Mouse (Mus musculus) CH12.LX (cell line): ENCODE data around the gene Prom2. TPM values are rescaled to one million over a fixed set of nuclear protein-coding genes. Genes with fewer than 3 reads are reported as not detected.

Source experiments
- DNase-seq: peaks from one replicate; pipeline ENCODE4 v3.0.0-alpha.2; 2013; ENCODE audit errors: extremely low read depth
- H3K27ac ChIP-seq: 2 replicates; pipeline ENCODE4 v1.5.1; 2012; ENCODE audit warnings: low read depth, mild to moderate bottlenecking, control low read depth, moderate library complexity; ENCODE audit not compliant: insufficient read depth
- H3K27me3 ChIP-seq: replicated peaks from 2 replicates; pipeline ENCODE3; 2012; ENCODE audit warnings: inconsistent platforms
- H3K36me3 ChIP-seq, 2 experiments: replicated peaks in 1 of 2; 2 replicates each; pipeline versions ENCODE3 to v1.6.1; 2012; ENCODE audit warnings: inconsistent platforms in 1 of 2, low read length in 1 of 2, mild to moderate bottlenecking in 1 of 2, mixed read lengths in 1 of 2, moderate library complexity in 1 of 2; ENCODE audit not compliant: control insufficient read depth in 1 of 2, insufficient read depth in 1 of 2
- H3K4me1 ChIP-seq, 2 experiments: 2 replicates each; pipeline ENCODE4 v1.6.1; 2012; ENCODE audit warnings: inconsistent platforms in 1 of 2, moderate library complexity in 1 of 2; ENCODE audit not compliant: insufficient read depth in 2 of 2, control insufficient read depth in 1 of 2
- H3K4me2 ChIP-seq: 2 replicates; pipeline ENCODE4 v1.6.1; 2012; ENCODE audit warnings: low read depth, mild to moderate bottlenecking, control low read depth; ENCODE audit not compliant: poor library complexity, insufficient read depth, severe bottlenecking
- H3K4me3 ChIP-seq, 3 experiments: fragments of 150-350 bp in 1 of 3; sonication (generic) in 1 of 3; replicated peaks in 1 of 3; 2 replicates each; pipeline versions ENCODE3 to v1.5.1; 2011 to 2012; ENCODE audit warnings: low read depth in 2 of 3, low read length in 2 of 3, mild to moderate bottlenecking in 2 of 3, moderate library complexity in 2 of 3, control low read depth in 1 of 3, improper control_type of control experiment in 1 of 3, inconsistent platforms in 1 of 3, mixed read lengths in 1 of 3; ENCODE audit not compliant: poor library complexity in 1 of 3
- H3K79me2 ChIP-seq: replicated peaks from 2 replicates; pipeline ENCODE4 v1.6.1; 2012; ENCODE audit warnings: mild to moderate bottlenecking, moderate library complexity; ENCODE audit not compliant: control insufficient read depth, poor library complexity, insufficient read depth, severe bottlenecking; ENCODE audit errors: extremely low read depth
- H3K9ac ChIP-seq: 2 replicates; pipeline ENCODE4 v1.6.1; 2012; ENCODE audit warnings: low read depth, mild to moderate bottlenecking, control low read depth, moderate library complexity; ENCODE audit not compliant: insufficient read depth
- H3K9me3 ChIP-seq: replicated peaks from 2 replicates; pipeline ENCODE3; 2012; ENCODE audit warnings: low read length, inconsistent platforms, mixed read lengths
- BHLHE40 ChIP-seq: IDR thresholded peaks from 2 replicates; pipeline ENCODE4 v1.6.1; 2011; ENCODE audit warnings: mild to moderate bottlenecking, low read depth, low read length, improper control_type of control experiment
- ELF1 ChIP-seq: IDR thresholded peaks from 2 replicates; pipeline ENCODE4 v1.6.1; 2014; ENCODE audit warnings: low read depth, mild to moderate bottlenecking, inconsistent platforms, low read length, improper control_type of control experiment
- ETS1 ChIP-seq: conservative IDR thresholded peaks from 2 replicates; pipeline ENCODE4 v1.6.1; 2012; ENCODE audit warnings: low read depth, mild to moderate bottlenecking, inconsistent platforms, low read length, improper control_type of control experiment, moderate library complexity
- HCFC1 ChIP-seq: IDR thresholded peaks from 2 replicates; pipeline ENCODE4 v1.6.1; 2012; ENCODE audit warnings: low read depth, mild to moderate bottlenecking, inconsistent platforms, low read length, improper control_type of control experiment
- MEF2A ChIP-seq: IDR thresholded peaks from 2 replicates; pipeline ENCODE4 v1.6.1; 2014; ENCODE audit warnings: low read depth, mild to moderate bottlenecking, inconsistent platforms, low read length, improper control_type of control experiment, borderline replicate concordance
- MYC ChIP-seq: IDR thresholded peaks from 2 replicates; pipeline ENCODE4 v1.6.1; 2011; ENCODE audit warnings: low read depth, mild to moderate bottlenecking, improper control_type of control experiment, low read length
- NELFE ChIP-seq: IDR thresholded peaks from 2 replicates; pipeline ENCODE4 v1.6.1; 2011; ENCODE audit warnings: low read depth, low read length, improper control_type of control experiment
- PAX5 ChIP-seq: IDR thresholded peaks from 2 replicates; pipeline ENCODE4 v1.6.1; 2012; ENCODE audit warnings: low read length, inconsistent platforms, mixed read lengths
- POLR2AphosphoS2 ChIP-seq: IDR thresholded peaks from 2 replicates; pipeline ENCODE4 v1.6.1; 2011; ENCODE audit warnings: low read depth, low read length, improper control_type of control experiment
- RAD21 ChIP-seq: IDR thresholded peaks from 2 replicates; pipeline ENCODE4 v1.6.1; 2011; ENCODE audit warnings: low read depth, mild to moderate bottlenecking, low read length, improper control_type of control experiment, moderate library complexity
- RCOR1 ChIP-seq: conservative IDR thresholded peaks from 2 replicates; pipeline ENCODE4 v1.6.1; 2012; ENCODE audit warnings: low read depth, mild to moderate bottlenecking, inconsistent platforms, low read length, improper control_type of control experiment
- TBP ChIP-seq: conservative IDR thresholded peaks from 2 replicates; pipeline ENCODE4 v1.6.1; 2011; ENCODE audit warnings: low read depth, low read length, improper control_type of control experiment
- ZC3H11A ChIP-seq: IDR thresholded peaks from 2 replicates; pipeline ENCODE4 v1.6.1; 2012; ENCODE audit warnings: low read depth, mild to moderate bottlenecking, inconsistent platforms, low read length, improper control_type of control experiment
- ZMIZ1 ChIP-seq: IDR thresholded peaks from 2 replicates; pipeline ENCODE4 v1.6.1; 2012; ENCODE audit warnings: low read depth, mild to moderate bottlenecking, inconsistent platforms, low read length, improper control_type of control experiment
- dilution Hi-C: fragments of 300-500 bp; cut with MboI; formaldehyde crosslinking; loops from 2 replicates; pipeline ENCODE4 v1.14.3; 2020; ENCODE audit warnings: low sequenced_read_pairs; ENCODE audit not compliant: extremely low pct_unique_long_range_greater_than_20kb, extremely low pct_ligation_motif_present
- in situ Hi-C: fragments of 300-500 bp; cut with MboI; formaldehyde crosslinking; loops from 3 replicates; pipeline ENCODE4 v1.14.3; 2019; ENCODE audit warnings: low sequenced_read_pairs, low pct_ligation_motif_present, low pct_unique_long_range_greater_than_20kb, mixed read lengths
- polyA plus RNA-seq: library from polyadenylated mRNA; unstranded; fragments of >175 nt; gene quantifications from 2 replicates; pipeline ENCODE4 v1.2.1, GENCODE M21; 2012; ENCODE audit warnings: low read depth; ENCODE audit not compliant: insufficient read length
- total RNA-seq, 2 experiments: library from RNA; depleted of rRNA; stranded (reverse); fragments of 300-350 nt in 1 of 2; fragments of >200 nt in 1 of 2; gene quantifications; 2 replicates each; pipeline ENCODE4 v1.2.3; 2012 to 2014

Gene Prom2
- total and polyA plus RNA-seq, 3 experiments = not detected

DNA sequence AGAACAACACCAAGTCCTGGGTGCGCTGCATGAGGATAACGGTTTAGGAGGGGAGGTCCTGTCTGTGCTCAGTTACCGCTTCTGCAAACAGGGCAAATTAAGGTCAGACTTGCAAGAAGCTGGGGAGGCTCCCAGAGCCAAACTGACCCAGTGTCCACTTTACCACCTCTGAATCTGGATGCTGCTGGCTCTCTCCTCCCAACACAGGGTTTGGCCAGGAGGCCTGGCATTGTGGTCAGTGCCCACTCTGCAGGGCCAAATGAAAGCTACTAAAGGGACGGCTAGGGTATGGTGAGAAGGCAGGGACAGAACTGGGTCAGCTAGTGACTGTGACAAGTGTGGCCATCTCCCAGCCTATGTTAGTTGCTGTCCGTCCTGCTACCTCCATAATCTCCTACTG, 22.0 kb downstream of the Prom2 start:
- no peak for DNase-seq
- TF ChIP-seq HCFC1 = no peak
- TF ChIP-seq TBP = no peak
- no peak for TF ChIP-seq MEF2A
- no peak for TF ChIP-seq RAD21
- no peak for TF ChIP-seq MYC
- TF ChIP-seq, all 38 proteins: peak for 0
- no peaks in the 10 kb centered on the region for H3K9me3 ChIP-seq
- in situ Hi-C loops = no loop called here
- dilution Hi-C loops = no loop called here
- H3K4me1 ChIP-seq = peaks cover 0 to 9% of the 10 kb centered on the region in 2 experiments; a peak in 2 of 4 replicates
- no peak overlapping the region for H3K4me3 ChIP-seq
- no peaks in the 10 kb centered on the region for H3K79me2 ChIP-seq
- no peak overlapping the region for H3K9ac ChIP-seq
- H3K4me2 ChIP-seq = no peak overlapping the region
- H3K36me3 ChIP-seq = no peaks in the 10 kb centered on the region
- H3K27me3 ChIP-seq = peaks cover 97% of the 10 kb centered on the region
- no peak overlapping the region for H3K27ac ChIP-seq

DNA sequence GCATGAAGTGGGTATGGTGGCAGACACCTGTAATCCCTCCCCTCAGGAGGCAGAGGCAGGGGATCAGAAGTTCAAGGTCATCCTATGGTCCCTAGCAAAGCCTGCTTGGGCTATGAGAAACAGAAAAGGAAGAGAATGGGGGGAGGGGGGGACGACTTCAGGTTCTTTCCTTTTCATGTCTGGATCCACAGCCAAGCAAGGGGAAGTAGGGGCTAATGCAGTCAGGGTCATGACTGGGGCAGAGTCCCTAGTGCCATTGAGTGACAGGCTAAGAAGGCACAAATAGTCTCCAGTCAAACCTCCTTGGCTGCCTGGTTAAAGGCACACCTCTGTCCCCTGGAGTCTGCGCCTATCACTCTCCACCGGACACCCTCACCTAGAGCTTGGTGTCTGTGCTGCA, 22.4 kb downstream of the Prom2 start:
- no peak for TF ChIP-seq PAX5
- no peak for TF ChIP-seq RCOR1
- TF ChIP-seq BHLHE40 = no peak
- TF ChIP-seq, all 38 proteins: peak for 0
- Histone ChIP-seq H3K4me1 (peaks cover 0 to 9% of the 10 kb centered on the region in 2 experiments; a peak in 2 of 4 replicates), H3K9me3 (no peaks in the 10 kb centered on the region), H3K36me3 (no peaks in the 10 kb centered on the region), H3K9ac (no peak overlapping the region), H3K4me2 (no peak overlapping the region), H3K27me3 (peaks cover 93% of the 10 kb centered on the region), H3K79me2 (no peaks in the 10 kb centered on the region), H3K27ac (no peak overlapping the region), H3K4me3 (no peak overlapping the region)
- dilution Hi-C loops = no loop called here
- no peak for DNase-seq
- in situ Hi-C loops = no loop called here

GRCm38 (mm10) chr2:127518273-127518672, 23.0 kb downstream of the Prom2 start:
- Histone ChIP-seq H3K4me2 (no peak overlapping the region), H3K4me1 (peaks cover 0 to 9% of the 10 kb centered on the region in 2 experiments; a peak in 2 of 4 replicates), H3K27ac (no peak overlapping the region), H3K9ac (no peak overlapping the region), H3K36me3 (no peaks in the 10 kb centered on the region), H3K79me2 (no peaks in the 10 kb centered on the region), H3K4me3 (no peak overlapping the region), H3K9me3 (no peaks in the 10 kb centered on the region), H3K27me3 (peaks cover 91% of the 10 kb centered on the region)
- no peak for DNase-seq
- dilution Hi-C loops (no loop called here), in situ Hi-C loops (no loop called here)
- TF ChIP-seq NELFE = no peak
- TF ChIP-seq ELF1 = no peak
- TF ChIP-seq ETS1 = peak; percentile 41
- TF ChIP-seq RAD21 = no peak
- no peak for TF ChIP-seq ZMIZ1
- no peak for TF ChIP-seq ZC3H11A
- no peak for TF ChIP-seq POLR2AphosphoS2
- TF ChIP-seq HCFC1 = no peak
